Mouse (Mus musculus) G1E (cell line): ENCODE results near the gene Cog1.

Experiments used
- CTCF ChIP-seq: IDR thresholded peaks from 2 replicates; pipeline ENCODE4 v1.5.1; 2012; ENCODE audit warnings: low read depth, low read length, inconsistent platforms, mixed read lengths
- GATA1 ChIP-seq: IDR thresholded peaks from 2 replicates; pipeline ENCODE4 v1.6.1; 2012; ENCODE audit warnings: borderline replicate concordance, low read length, inconsistent platforms, mixed read lengths

DNA sequence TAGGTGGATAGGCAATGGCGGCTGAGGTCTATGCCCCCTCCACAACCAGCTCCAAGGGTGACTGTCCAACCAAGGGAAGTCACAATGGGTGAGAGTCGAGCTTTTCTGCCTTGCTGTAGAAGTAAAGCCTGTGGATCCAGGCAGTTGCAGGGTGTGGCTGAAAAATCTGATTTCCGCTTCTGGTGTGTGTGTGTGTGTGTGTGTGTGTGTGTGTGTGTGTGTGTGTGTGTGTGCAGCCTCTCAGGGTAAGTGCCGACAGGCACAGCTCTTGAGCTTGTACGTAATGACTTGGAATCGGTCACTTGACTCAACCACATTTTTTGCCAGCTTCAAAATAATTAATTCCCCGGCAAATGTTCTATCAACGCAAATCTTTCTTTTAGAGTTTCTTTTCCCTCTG, 17.7 kb upstream of the Cog1 start:
- TF ChIP-seq CTCF (no peak), GATA1 (no peak)
